Comparison of ENCODE assay signal across 9 mouse cellular contexts in genomic region chr17:10493124-10493523, GRCm38 (mm10).
DNase-seq lines count a peak whose midpoint lies in the region; ATAC-seq lines count a peak whose summit lies in the region.
"Had no signal": no experiment of that assay in that cellular context is flagged by ENCODE, and none has a peak within 500 bp of the region (broad histone marks: within the 10 kb centered on the region; RNA-seq: fewer than 3 reads in every experiment).

No protein-coding gene starts in this region.

- ATAC-seq in kidney, embryonic 15.5 days (replicated peaks; ENCODE audit: low FRiP score), result 0 out of 2 replicates have a peak, but pooled peaks have one; percentile 37
- ATAC-seq in inflammation-experienced regulatory T-cells, adult 6 months, result no peak

- H3K27me3 ChIP-seq in kidney, embryonic 15.5 days, result 0 out of 2 replicates have a peak, but pooled peaks cover 3% of the 10 kb centered on the region
- H3K27me3 ChIP-seq: neural tube, embryonic 12.5 days had no signal

- peaks cover 37% of the 10 kb centered on the region for H3K4me1 ChIP-seq in kidney, embryonic 15.5 days

- intact Hi-C loops in left cerebral cortex, postnatal 4 days (cut with DNase I), result loop anchor here (10.0 kb wide), 1 partner anchor 168 kb away; no protein-coding TSS in a partner anchor

- WGBS in kidney, embryonic 15.5 days, result 13% methylated on average over 3 of the region's 3 CpGs

- no peaks in the 10 kb centered on the region for H3K9me3 ChIP-seq in kidney, embryonic 15.5 days (replicated peaks)
- H3K9me3 ChIP-seq: neural tube, embryonic 12.5 days had no signal

- no peak overlapping the region for H3K4me2 ChIP-seq in kidney, embryonic 15.5 days
- H3K4me2 ChIP-seq: neural tube, embryonic 12.5 days had no signal

- no peak overlapping the region for H3K9ac ChIP-seq in kidney, embryonic 15.5 days
- H3K9ac ChIP-seq: neural tube, embryonic 12.5 days had no signal

- no peak overlapping the region for H3K27ac ChIP-seq in kidney, embryonic 15.5 days
- H3K27ac ChIP-seq: neural tube, embryonic 12.5 days had no signal

- H3K4me3 ChIP-seq in kidney, embryonic 15.5 days (replicated peaks), result no peak overlapping the region
- H3K4me3 ChIP-seq: neural tube, embryonic 12.5 days had no signal

- DNase-seq in left cerebral cortex, adult 11 months (ENCODE audit: low spot score), result peak; percentile 54
- DNase-seq in left cerebral cortex, postnatal 4 days, result no peak
- DNase-seq in adrenal gland, postnatal 25 days, result peak; percentile 44
- DNase-seq in gastrocnemius, postnatal 25 days, result peak; percentile 54
- DNase-seq in lung, postnatal 4 days, result peak; percentile 49 to 57
- DNase-seq in spleen, adult 12 weeks (ENCODE audit: low spot score), result no peak

- no peaks in the 10 kb centered on the region for H3K36me3 ChIP-seq in kidney, embryonic 15.5 days
- H3K36me3 ChIP-seq: neural tube, embryonic 12.5 days had no signal

Comparison
In these comparisons a context has a peak if more than half of its experiments do, and no peak if none do; other contexts are left out.
1. DNase-seq: peak in left cerebral cortex, adult 11 months (single experiment), adrenal gland, postnatal 25 days (single experiment), gastrocnemius, postnatal 25 days (single experiment) and lung, postnatal 4 days (2 of 2); none in left cerebral cortex, postnatal 4 days (single experiment) and spleen, adult 12 weeks (single experiment).